Mouse (Mus musculus): ENCODE results near the gene Spem2. TPM values are rescaled to one million over a fixed set of nuclear protein-coding genes. Genes with fewer than 3 reads are reported as not detected.

Gene Spem2
- total and polyA plus RNA-seq, 3 experiments = not detected

DNA sequence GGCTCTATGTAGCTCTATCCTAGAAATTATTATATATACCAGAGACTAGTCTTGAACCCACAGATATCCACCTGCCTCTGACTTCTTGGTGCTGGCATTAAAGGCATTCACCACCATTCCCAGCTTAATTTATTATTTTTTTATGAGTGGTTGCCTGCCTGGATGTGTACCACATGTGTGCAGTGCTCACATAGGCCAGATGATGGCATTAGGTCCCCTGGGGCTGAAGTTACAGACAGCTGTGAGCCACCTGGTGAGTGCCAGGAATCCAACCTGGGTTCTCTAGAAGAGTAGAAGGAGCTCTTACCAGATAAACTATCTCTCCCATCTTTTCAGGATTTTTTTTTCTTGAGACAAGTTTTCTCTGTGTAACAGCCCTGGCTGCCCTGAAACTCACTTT, 8.0 kb downstream of the Spem2 start:
- H3K27me3 ChIP-seq (replicated peaks) = peaks cover 72% of the 10 kb centered on the region
- TF ChIP-seq RCOR1 (conservative IDR thresholded peaks at IDR 0.05; ENCODE audit: low read depth, low read length) (no peak), SMC3 (IDR thresholded peaks at IDR 0.05; ENCODE audit: low read depth, low read length) (peak; percentile 16; the same call in 1 of the 2 replicates), JUN (IDR thresholded peaks at IDR 0.05; ENCODE audit: insufficient read depth, low read depth, low read length) (no peak), ETS1 (conservative IDR thresholded peaks at IDR 0.05; ENCODE audit: low read depth, low read length) (no peak), E2F4 (IDR thresholded peaks at IDR 0.05; ENCODE audit: insufficient replicate concordance, low read depth, low read length) (no peak), UBTF (IDR thresholded peaks at IDR 0.05; ENCODE audit: low read depth, low read length) (no peak), MAZ (IDR thresholded peaks at IDR 0.05; ENCODE audit: low read depth, low read length) (no peak), ZKSCAN1 (IDR thresholded peaks at IDR 0.05; ENCODE audit: borderline replicate concordance, low read depth, low read length) (no peak), NELFE (IDR thresholded peaks at IDR 0.05; ENCODE audit: low read depth, low read length) (no peak), ZNF384 (IDR thresholded peaks at IDR 0.05; ENCODE audit: low read depth, low read length) (no peak), CTCF (conservative IDR thresholded peaks at IDR 0.05 in 1 of 2, IDR thresholded peaks at IDR 0.05 in 1 of 2; ENCODE audit: low read depth in 2 of 2, low read length in 2 of 2) (peak in 1 of 2 experiments; percentile 42; a peak in 2 of 4 replicates), MAX (IDR thresholded peaks at IDR 0.05; ENCODE audit: low read length) (no peak), IRF4 (IDR thresholded peaks at IDR 0.05; ENCODE audit: low read depth, low read length) (no peak), EP300 (IDR thresholded peaks at IDR 0.05; ENCODE audit: low read length) (no peak), TCF12 (IDR thresholded peaks at IDR 0.05; ENCODE audit: low read depth, low read length) (no peak), MEF2A (IDR thresholded peaks at IDR 0.05; ENCODE audit: borderline replicate concordance, low read depth, low read length) (no peak), GABPA (IDR thresholded peaks at IDR 0.05; ENCODE audit: insufficient replicate concordance, low read depth, low read length) (no peak), RAD21 (IDR thresholded peaks at IDR 0.05; ENCODE audit: low read depth, low read length) (peak; percentile 3), CHD1 (IDR thresholded peaks at IDR 0.05; ENCODE audit: low read depth, low read length) (no peak), TBP (conservative IDR thresholded peaks at IDR 0.05; ENCODE audit: low read depth, low read length) (no peak)
- H3K4me3 ChIP-seq (replicated peaks in 1 of 3; ENCODE audit: low read depth in 2 of 3, low read length in 2 of 3, poor library complexity in 1 of 3) = no peak overlapping the region

DNA sequence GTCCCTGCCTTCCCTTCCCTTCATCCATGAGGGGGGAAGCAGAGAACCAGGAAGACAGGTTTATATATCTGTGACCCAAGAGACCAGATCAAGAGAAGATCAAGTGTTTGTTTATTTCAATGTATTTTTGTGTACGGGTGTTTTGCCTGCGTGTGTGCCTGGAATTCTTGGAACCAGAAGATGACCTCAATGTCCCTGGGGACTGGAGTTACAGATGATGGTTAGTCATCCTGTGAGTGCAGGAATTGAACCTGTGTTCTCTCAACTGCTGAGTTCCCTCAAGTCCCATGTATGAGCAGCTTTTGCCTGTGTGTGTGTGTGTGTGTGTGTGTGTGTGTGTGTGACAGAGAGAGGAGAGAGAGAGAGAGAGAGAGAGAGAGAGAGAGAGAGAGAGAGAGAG, 10.6 kb downstream of the Spem2 start:
- in situ Hi-C loops (cut with MboI; ENCODE audit: low pct_ligation_motif_present, low pct_unique_long_range_greater_than_20kb, low sequenced_read_pairs) (no loop called here), dilution Hi-C loops (cut with MboI; ENCODE audit: extremely low pct_ligation_motif_present, extremely low pct_unique_long_range_greater_than_20kb, low sequenced_read_pairs) (no loop called here)
- H3K9ac ChIP-seq (ENCODE audit: insufficient read depth, low read depth) = no peak overlapping the region
- H3K27ac ChIP-seq (ENCODE audit: insufficient read depth, low read depth) = no peak overlapping the region
- H3K4me2 ChIP-seq (ENCODE audit: insufficient read depth, low read depth, poor library complexity, severe bottlenecking) = no peak overlapping the region
- no peaks in the 10 kb centered on the region for H3K79me2 ChIP-seq (replicated peaks; ENCODE audit: control insufficient read depth, extremely low read depth, insufficient read depth, poor library complexity, severe bottlenecking)
- H3K4me1 ChIP-seq (ENCODE audit: control insufficient read depth in 1 of 2, insufficient read depth in 2 of 2) = peaks cover 3 to 19% of the 10 kb centered on the region in 2 experiments; a peak in 2 of 4 replicates
- H3K9me3 ChIP-seq (replicated peaks; ENCODE audit: low read length) = peaks cover 14% of the 10 kb centered on the region
- no peak overlapping the region for H3K4me3 ChIP-seq (replicated peaks in 1 of 3; ENCODE audit: low read depth in 2 of 3, low read length in 2 of 3, poor library complexity in 1 of 3)
- no peaks in the 10 kb centered on the region for H3K36me3 ChIP-seq (replicated peaks in 1 of 2; ENCODE audit: control insufficient read depth in 1 of 2, insufficient read depth in 1 of 2, low read length in 1 of 2)
- DNase-seq (ENCODE audit: extremely low read depth) = no peak
- no peak for TF ChIP-seq POLR2AphosphoS2 (IDR thresholded peaks at IDR 0.05; ENCODE audit: low read depth, low read length)
- no peak for TF ChIP-seq USF1 (IDR thresholded peaks at IDR 0.05; ENCODE audit: low read depth, low read length)
- TF ChIP-seq CTCF (conservative IDR thresholded peaks at IDR 0.05 in 1 of 2, IDR thresholded peaks at IDR 0.05 in 1 of 2; ENCODE audit: low read depth in 2 of 2, low read length in 2 of 2) = no peak
- TF ChIP-seq JUN (IDR thresholded peaks at IDR 0.05; ENCODE audit: insufficient read depth, low read depth, low read length) = no peak
- TF ChIP-seq ZKSCAN1 (IDR thresholded peaks at IDR 0.05; ENCODE audit: borderline replicate concordance, low read depth, low read length) = no peak
- TF ChIP-seq ELF1 (IDR thresholded peaks at IDR 0.05; ENCODE audit: low read depth, low read length) = no peak
- TF ChIP-seq MAZ (IDR thresholded peaks at IDR 0.05; ENCODE audit: low read depth, low read length) = no peak
- TF ChIP-seq KAT2A (IDR thresholded peaks at IDR 0.05; ENCODE audit: insufficient replicate concordance, low read length) = no peak
- TF ChIP-seq NRF1 (IDR thresholded peaks at IDR 0.05; ENCODE audit: low read depth, low read length) = no peak
- TF ChIP-seq RAD21 (IDR thresholded peaks at IDR 0.05; ENCODE audit: low read depth, low read length) = no peak
- H3K27me3 ChIP-seq (replicated peaks) = peaks cover 66% of the 10 kb centered on the region

More for the DNA sequence above, 8.0 kb downstream of the Spem2 start:
- dilution Hi-C loops (cut with MboI; ENCODE audit: extremely low pct_ligation_motif_present, extremely low pct_unique_long_range_greater_than_20kb, low sequenced_read_pairs) = no loop called here
- in situ Hi-C loops (cut with MboI; ENCODE audit: low pct_ligation_motif_present, low pct_unique_long_range_greater_than_20kb, low sequenced_read_pairs) = no loop called here
- peaks cover 13% of the 10 kb centered on the region for H3K9me3 ChIP-seq (replicated peaks; ENCODE audit: low read length)
- H3K36me3 ChIP-seq (replicated peaks in 1 of 2; ENCODE audit: control insufficient read depth in 1 of 2, insufficient read depth in 1 of 2, low read length in 1 of 2) = no peaks in the 10 kb centered on the region
- no peak overlapping the region for H3K9ac ChIP-seq (ENCODE audit: insufficient read depth, low read depth)
- no peak overlapping the region for H3K27ac ChIP-seq (ENCODE audit: insufficient read depth, low read depth)
- no peaks in the 10 kb centered on the region for H3K79me2 ChIP-seq (replicated peaks; ENCODE audit: control insufficient read depth, extremely low read depth, insufficient read depth, poor library complexity, severe bottlenecking)
- no peak for DNase-seq (ENCODE audit: extremely low read depth)
- H3K4me1 ChIP-seq (ENCODE audit: control insufficient read depth in 1 of 2, insufficient read depth in 2 of 2) = no peaks in the 10 kb centered on the region
- no peak overlapping the region for H3K4me2 ChIP-seq (ENCODE audit: insufficient read depth, low read depth, poor library complexity, severe bottlenecking)

Measured in CH12.LX (cell line).